Mouse (Mus musculus) embryonic fibroblast, embryonic 13.5 days (primary cell): ENCODE measurements around the gene Dtl. TPM values are rescaled to one million over a fixed set of nuclear protein-coding genes. Genes with fewer than 3 reads are reported as not detected.
"Not testable (repeated sequence)": the region's sequence is repeated elsewhere in the genome, so short reads cannot be mapped to it uniquely, and the experiment has no call there.

Source experiments
- H3K27ac ChIP-seq: 2 replicates; pipeline ENCODE4 v1.5.1; 2012; ENCODE audit warnings: low read length, control low read depth, inconsistent platforms; ENCODE audit not compliant: insufficient read depth
- H3K4me1 ChIP-seq: 2 replicates; pipeline ENCODE4 v1.6.1; 2011; ENCODE audit warnings: low read length; ENCODE audit not compliant: control insufficient read depth, insufficient read depth
- H3K4me3 ChIP-seq: 2 replicates; pipeline ENCODE4 v1.5.1; 2011; ENCODE audit warnings: mild to moderate bottlenecking, control low read depth, low read length; ENCODE audit not compliant: insufficient read depth
- CTCF ChIP-seq: IDR thresholded peaks from 2 replicates; pipeline ENCODE4 v1.5.1; 2011; ENCODE audit warnings: mild to moderate bottlenecking, control low read depth, low read length, moderate library complexity, borderline replicate concordance; ENCODE audit not compliant: insufficient read depth
- POLR2A ChIP-seq: IDR thresholded peaks from 2 replicates; pipeline ENCODE4 v1.6.1; 2011; ENCODE audit warnings: low read depth, mild to moderate bottlenecking, control low read depth, low read length, moderate library complexity
- polyA plus RNA-seq: library from polyadenylated mRNA; stranded (reverse); fragments of >200 nt; gene quantifications from 2 replicates; pipeline ENCODE4 v1.2.4, GENCODE M21; 2011; ENCODE audit warnings: low read depth; ENCODE audit not compliant: missing spikeins, insufficient read length

Gene Dtl
- polyA plus RNA-seq, 1 experiment: 25.1 TPM

GRCm38 (mm10) chr1:191521395-191521794 lies 53.9 kb downstream of the Dtl start:
- TF ChIP-seq CTCF (no peak), POLR2A (no peak)
- no peaks in the 10 kb centered on the region for H3K4me1 ChIP-seq
- no peak overlapping the region for H3K27ac ChIP-seq
- no peak overlapping the region for H3K4me3 ChIP-seq

GRCm38 (mm10) chr1:191520669-191521068 lies 54.7 kb downstream of the Dtl start:
- TF ChIP-seq CTCF: no peak
- TF ChIP-seq POLR2A: no peak
- Histone ChIP-seq H3K27ac (no peak overlapping the region), H3K4me1 (no peaks in the 10 kb centered on the region), H3K4me3 (no peak overlapping the region)

GRCm38 (mm10) chr1:191520194-191520593 lies 55.1 kb downstream of the Dtl start:
- TF ChIP-seq CTCF (no peak), POLR2A (no peak)
- Histone ChIP-seq H3K27ac (no peak overlapping the region), H3K4me3 (no peak overlapping the region), H3K4me1 (no peaks in the 10 kb centered on the region)

GRCm38 (mm10) chr1:191519329-191520066 lies 55.8 kb downstream of the Dtl start:
- TF ChIP-seq POLR2A (no peak), CTCF (no peak)
- no peak overlapping the region for H3K27ac ChIP-seq
- H3K4me1 ChIP-seq: no peaks in the 10 kb centered on the region
- H3K4me3 ChIP-seq: no peak overlapping the region

GRCm38 (mm10) chr1:191518911-191519310 lies 56.4 kb downstream of the Dtl start:
- Histone ChIP-seq H3K27ac (no peak overlapping the region), H3K4me3 (no peak overlapping the region), H3K4me1 (no peaks in the 10 kb centered on the region)
- no peak for TF ChIP-seq POLR2A
- TF ChIP-seq CTCF: no peak

- no peak overlapping the region for H3K27ac ChIP-seq
- H3K4me1 ChIP-seq: 0 out of 2 replicates have a peak, but pooled peaks cover 4% of the 10 kb centered on the region
- no peak overlapping the region for H3K4me3 ChIP-seq
- no peak for TF ChIP-seq POLR2A
- no peak for TF ChIP-seq CTCF
Measured at GRCm38 (mm10) chr1:191517969-191518368, 57.4 kb downstream of the Dtl start.

GRCm38 (mm10) chr1:191517056-191517455 lies 58.3 kb downstream of the Dtl start:
- TF ChIP-seq POLR2A: no peak
- no peak for TF ChIP-seq CTCF
- H3K27ac ChIP-seq: no peak overlapping the region
- H3K4me3 ChIP-seq: no peak overlapping the region
- H3K4me1 ChIP-seq: 0 out of 2 replicates have a peak, but pooled peaks cover 4% of the 10 kb centered on the region

GRCm38 (mm10) chr1:191516351-191516750 lies 59.0 kb downstream of the Dtl start:
- not testable (repeated sequence) for H3K4me1 ChIP-seq, H3K27ac ChIP-seq, H3K4me3 ChIP-seq

GRCm38 (mm10) chr1:191513195-191513594 lies 62.1 kb downstream of the Dtl start:
- H3K27ac ChIP-seq: no peak overlapping the region
- 0 out of 2 replicates have a peak, but pooled peaks cover 4% of the 10 kb centered on the region for H3K4me1 ChIP-seq
- TF ChIP-seq CTCF: no peak
- no peak overlapping the region for H3K4me3 ChIP-seq

- Histone ChIP-seq H3K4me3 (no peak overlapping the region), H3K27ac (no peak overlapping the region), H3K4me1 (0 out of 2 replicates have a peak, but pooled peaks cover 4% of the 10 kb centered on the region)
- TF ChIP-seq POLR2A (no peak), CTCF (no peak)
Measured at GRCm38 (mm10) chr1:191512383-191512782, 63.0 kb downstream of the Dtl start.
